Mouse (Mus musculus) granulocyte monocyte progenitor cell, adult 5-6 weeks (primary cell): Measurements from ENCODE around the gene Scn1b. TPM values are rescaled to one million over a fixed set of nuclear protein-coding genes. Genes with fewer than 3 reads are reported as not detected.
A peak's percentile ranks its signal among the peaks of the same experiment; 100 is the strongest.

Experiments
- ATAC-seq: replicated peaks from 2 replicates; pipeline ENCODE4 v1.8.0; 2016; ENCODE audit warnings: mild to moderate bottlenecking, moderate TSS enrichment, inconsistent platforms; ENCODE audit not compliant: poor library complexity, severe bottlenecking
- total RNA-seq, 2 experiments: library from RNA; stranded (forward) in 1 of 2; stranded (reverse) in 1 of 2; fragments of 200-712, 200-1000 nt in 1 of 2; fragments of >200 nt in 1 of 2; fragmentation: Nextera tagmentation in 1 of 2; gene quantifications; 2 replicates each; pipeline ENCODE4 v1.2.3; 2014 to 2017

The Scn1b gene
- total RNA-seq, 2 experiments from 2014 or later = not detected

DNA sequence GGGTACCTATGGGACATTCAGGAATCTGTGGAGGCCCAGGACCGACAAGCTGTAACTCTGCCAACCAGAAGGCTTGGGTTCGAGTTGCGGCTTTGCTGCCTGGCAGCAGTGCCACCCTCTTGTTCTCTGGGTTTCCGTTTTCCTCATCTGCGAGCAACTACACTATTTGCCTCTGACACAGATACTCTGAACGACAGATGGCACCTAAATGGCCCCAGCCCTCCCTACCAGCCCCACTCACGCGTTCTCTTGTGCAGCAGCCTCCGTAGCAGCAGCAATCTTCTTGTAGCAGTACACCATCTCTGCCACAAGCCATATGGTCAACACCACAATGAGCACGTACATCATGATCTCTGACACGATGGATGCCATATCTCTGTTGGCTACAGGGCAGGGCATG lies 9.3 kb downstream of the Scn1b start:
- no peak for ATAC-seq

DNA sequence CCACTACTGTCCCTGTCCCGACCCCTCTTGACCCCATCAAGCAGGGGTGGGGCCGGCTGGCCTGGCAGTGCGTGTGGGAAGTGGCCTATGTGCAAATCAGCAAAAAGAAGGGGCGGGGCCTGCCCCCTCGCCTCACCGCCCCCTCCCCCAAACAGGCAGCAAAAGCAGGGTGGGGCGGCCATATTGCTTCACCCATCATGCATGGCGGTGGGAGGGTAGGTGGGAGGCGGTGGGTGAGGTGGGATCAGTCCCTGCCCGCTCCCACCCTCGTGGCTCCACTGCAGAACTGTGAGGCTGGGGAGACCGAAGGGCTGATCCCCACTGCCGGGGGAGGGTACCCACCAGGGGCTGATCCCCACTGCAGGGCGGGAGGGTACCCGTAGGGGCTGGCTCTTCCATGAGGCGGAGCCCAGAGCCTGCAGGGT lies 10.1 kb downstream of the Scn1b start:
- no peak for ATAC-seq

DNA sequence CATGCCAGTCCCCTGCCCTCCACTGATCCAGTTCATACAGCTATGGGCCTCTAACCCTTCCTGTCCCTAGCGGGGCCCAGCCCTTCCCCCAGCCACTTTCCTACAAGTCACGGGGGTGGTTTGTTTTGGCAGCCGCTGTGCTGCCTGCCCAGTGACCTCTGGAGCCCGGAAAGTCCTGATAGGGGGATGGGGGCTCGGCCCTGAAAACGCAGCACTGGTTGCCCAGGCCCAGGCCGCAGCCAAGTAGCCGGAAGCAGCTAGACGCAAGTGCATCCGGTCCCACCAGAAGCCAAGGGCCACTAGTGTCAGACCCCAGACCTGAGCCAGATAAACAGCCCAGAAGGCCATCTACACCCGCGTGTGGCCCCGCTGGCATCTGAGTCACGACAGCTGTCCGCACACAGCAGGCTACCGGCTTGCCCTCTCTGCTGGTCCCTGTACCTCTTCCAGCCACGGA lies 11.2 kb downstream of the Scn1b start:
- peak; percentile 61 for ATAC-seq

DNA sequence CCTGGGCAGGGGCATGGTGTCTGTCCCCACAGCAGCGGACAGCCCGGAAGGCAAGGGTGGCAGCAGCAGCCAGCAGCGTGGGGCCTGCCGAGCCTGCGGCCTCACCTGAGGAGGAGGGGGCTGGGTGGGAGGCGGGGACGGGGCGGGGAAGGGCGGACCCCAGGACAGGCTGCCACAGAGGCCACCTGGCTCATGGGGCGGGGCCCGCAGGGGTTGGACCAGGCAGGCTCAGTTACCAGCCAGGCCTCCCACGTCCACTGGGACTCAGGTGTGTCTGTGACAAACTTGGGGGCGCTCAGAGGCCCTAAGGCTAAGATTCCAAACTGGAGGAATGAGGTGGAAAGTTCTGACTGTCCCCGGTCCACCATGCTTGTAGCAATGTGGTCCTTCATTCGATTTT lies 11.6 kb downstream of the Scn1b start, which contains the start of gene Hpn:
Gene Hpn (minus strand): TSS at position 109 of the 400 bp plus-strand sequence.
- no peak for ATAC-seq

DNA sequence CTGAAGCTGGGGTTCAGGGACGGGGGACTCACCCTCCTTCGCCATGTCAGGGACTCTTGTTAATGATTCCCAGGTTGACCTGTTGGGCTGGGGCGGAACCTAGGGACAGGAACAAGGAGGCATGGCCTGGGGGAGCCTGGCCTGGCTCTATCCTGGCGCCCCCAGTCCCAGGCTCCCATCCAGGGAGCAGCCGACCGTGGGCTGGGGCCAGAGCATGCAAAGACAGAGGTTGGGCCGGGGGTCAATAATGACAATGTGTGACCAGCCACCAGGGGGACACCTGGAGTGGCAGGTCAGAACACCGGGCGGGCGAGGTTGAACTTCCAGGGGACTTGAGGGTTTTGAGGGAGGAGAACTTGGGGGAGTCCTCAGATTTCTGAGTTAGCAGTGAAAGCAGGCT lies 12.2 kb downstream of the Scn1b start:
- ATAC-seq = no peak

DNA sequence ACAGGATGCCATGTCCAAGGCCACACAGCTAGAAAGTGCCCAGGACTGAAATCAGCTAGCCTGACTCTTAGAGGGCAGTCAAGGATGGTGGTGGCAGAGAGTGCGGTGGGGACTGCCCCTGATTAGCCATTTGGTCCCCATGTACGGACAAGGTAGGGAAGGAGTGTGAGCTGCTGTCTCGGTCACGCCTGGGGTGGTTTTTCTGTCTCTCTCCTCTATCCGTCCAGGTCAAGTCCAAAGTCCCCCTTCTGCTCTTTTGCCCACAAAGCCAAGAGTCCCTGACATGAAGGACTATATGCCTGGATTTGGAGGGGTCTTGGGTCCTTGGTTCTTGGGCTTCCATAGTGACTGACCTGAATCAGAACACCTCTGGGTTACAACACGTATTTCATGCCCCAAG lies 13.0 kb downstream of the Scn1b start:
- ATAC-seq = no peak

DNA sequence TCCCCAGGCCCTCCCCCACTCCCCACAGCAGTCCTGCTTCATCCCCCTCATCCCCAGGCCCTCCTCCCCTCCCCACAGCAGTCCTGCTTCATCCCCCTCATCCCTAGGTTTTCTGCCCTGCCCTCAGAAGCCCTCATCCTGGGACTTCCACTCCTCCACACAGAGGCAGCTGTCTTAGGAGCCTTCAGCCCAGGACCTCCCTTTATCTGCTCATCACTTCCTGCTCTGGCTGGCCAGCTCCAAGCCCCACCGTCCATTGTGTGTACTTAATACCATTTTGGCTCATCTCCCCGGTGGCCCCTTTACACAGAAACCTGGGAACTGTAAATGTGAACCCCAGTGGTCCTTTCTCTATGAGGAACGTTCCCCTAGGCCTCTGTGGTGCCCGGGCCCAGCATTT lies 14.8 kb downstream of the Scn1b start:
- no peak for ATAC-seq

DNA sequence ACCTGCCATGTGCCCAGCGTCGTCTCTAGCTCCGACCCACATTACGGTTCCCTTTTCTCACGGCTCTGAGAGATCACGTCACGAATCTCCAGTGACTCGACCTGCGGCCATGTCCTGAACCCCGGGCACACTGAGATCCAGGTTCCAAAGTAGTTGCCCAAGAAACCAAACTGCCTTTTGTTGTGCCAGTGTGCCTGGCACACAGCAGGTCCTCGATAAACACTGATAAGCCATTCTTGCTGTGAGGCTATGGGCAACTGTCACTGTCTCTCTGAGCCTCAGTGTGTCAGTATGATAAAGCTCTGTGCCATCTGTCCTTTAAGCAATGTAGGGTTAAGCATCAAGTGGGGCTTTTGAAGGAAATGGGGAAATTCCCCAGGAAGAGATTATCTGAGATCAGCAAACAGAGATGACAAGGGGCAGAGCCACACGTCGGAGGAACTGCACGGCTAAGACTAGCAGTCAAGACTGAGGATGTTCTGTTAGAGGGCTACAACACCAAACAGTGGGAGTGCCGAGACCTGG lies 15.9 kb downstream of the Scn1b start:
- peak; percentile 50 for ATAC-seq

DNA sequence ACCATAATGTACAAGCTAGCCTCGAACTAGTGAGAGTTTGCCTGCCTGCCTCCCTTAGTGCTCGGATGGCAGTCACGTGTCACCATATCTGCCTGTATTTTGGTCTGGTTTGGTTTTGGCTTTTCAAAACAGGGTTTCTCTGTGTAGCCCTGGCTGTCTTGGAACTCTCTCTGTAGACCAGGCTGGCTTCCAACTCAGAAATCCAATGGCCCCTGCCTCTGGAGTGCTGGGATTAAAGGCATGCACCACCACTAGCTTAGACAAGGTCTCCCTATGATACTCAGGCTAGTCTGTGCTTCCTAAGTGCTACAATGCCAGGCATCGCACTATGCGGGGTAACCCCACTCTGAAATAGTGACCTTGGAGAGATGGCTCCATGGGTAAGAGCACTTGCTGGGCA lies 17.0 kb downstream of the Scn1b start:
- no peak for ATAC-seq

DNA sequence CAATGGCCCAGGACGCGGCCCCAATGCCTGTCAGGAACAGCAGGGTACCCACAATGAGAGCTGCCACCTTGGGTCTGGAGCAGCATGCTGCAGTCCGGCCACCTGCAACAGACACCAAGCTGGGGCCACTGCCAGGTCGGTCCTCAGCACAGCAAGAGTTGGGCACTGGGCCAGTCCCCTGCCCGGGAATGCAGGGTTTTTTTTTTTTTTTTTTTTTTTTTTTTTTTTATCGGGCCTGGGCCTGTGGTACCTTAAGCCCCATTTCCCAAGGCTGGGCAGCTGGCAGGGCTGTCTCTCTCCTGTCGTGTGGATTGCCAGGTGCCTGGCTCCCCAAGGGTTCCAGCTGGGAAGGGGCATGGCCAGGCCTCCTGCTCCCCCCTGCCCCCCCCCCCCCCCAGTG lies 17.7 kb downstream of the Scn1b start:
- ATAC-seq = no peak

DNA sequence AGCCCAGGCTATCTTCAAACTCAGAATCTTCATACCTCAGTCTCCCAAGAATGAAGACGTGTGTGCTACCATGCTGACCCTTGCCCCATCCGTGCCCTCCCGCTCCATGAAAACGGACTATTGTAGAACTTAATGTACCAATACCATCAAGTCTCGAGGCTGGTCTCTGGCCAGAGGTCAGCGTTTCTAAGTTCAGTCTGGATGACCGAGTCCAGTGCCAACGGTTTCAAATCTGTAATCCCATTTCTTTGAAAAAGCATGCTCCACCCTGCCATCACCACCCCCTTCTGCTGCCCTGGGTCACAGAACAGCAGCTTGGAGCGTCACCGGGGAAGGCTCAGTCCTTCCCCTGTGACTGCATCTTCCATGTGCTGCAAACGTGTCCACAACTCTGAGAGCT lies 19.0 kb downstream of the Scn1b start:
- no peak for ATAC-seq

DNA sequence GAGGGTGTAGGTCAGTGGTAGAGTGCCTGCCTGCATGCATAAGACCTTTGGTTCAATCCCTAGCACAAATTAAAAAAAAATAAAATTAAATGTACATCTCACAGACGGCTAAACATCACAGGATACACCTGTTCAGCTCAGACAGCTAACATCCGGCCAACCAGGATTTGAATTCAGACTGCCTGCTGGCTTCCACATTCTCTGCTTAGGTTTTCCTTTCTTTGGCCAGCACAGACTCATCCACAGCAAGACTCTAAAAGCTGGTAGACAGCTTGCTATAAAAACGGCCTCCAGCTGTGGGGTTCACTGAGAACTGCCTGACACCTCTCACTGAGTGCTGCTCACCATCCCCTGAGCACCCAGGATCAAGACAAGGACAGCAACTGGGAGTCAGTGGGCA lies 20.6 kb downstream of the Scn1b start:
- no peak for ATAC-seq

DNA sequence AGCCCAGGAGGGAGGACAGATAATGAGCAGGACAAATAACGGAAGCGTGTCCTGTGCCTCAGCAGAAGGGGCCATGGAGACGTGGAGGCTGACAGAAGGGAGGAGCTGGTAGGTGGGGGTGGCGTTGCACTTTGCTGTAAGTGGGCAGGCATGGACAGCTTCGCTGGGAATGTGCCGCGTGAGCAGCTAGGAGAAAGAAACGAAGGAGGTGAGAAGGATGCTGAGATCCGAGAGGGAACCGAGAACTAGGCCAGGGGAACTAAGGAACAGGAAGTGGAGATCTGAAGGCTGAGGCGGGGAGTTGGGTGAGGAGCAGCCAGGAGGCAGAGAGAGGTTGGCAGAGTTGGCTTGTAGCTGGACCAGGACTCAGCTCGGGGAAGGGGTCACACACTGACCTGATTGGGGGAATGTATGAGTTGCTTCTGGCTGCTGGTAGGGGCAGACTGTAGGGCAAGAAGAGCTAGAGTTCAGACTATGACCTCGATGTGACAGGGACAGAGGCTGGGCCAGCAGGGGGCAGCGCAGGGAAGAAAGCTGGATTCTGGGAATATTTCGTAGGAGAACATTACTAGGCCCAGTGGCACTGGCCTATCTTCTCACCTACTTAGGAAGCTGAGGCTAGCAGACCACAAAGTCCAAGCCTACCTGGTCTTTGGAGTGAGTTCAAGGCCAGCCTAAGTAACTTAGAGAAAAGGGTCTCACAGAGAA lies 21.6 kb downstream of the Scn1b start:
- peak; percentile 81 for ATAC-seq

DNA sequence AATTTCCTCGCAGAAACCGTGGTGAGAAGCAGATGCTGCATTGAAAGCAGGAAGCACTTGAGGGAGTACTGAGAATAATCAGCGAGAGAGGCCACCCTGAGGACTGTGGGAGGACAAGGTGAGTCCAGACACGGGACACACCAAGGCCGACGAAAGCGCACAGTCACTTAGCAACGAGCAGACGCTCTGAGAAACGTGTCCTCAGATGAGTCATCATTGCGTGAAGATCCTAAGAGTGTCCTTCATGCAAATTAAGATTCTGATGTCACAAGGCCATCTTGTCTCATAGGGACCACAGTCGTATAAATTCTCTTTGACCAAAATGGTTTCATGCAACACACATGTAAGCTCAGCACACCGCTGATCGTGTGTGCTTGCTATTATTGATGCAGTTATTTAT lies 26.0 kb downstream of the Scn1b start:
- peak; percentile 17; the same call in 1 of the 2 replicates for ATAC-seq

DNA sequence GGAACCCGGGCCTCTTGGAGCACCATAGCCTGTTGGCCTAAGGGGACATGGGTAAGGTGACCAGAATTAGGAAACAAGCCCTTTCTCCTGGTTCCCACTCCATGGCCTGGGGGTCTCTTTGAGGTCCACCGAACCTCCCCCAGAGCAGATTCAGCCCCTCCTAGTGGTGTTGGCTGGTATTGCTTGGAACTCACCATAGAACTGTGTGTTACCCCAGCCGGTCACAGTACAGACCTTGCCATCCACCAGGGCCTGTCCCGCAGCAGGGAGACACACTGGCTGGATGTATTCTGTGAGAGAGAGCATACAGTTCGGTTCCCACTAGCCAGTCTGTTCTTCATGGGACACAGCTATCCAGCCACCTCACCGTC lies 27.2 kb downstream of the Scn1b start:
- no peak for ATAC-seq

DNA sequence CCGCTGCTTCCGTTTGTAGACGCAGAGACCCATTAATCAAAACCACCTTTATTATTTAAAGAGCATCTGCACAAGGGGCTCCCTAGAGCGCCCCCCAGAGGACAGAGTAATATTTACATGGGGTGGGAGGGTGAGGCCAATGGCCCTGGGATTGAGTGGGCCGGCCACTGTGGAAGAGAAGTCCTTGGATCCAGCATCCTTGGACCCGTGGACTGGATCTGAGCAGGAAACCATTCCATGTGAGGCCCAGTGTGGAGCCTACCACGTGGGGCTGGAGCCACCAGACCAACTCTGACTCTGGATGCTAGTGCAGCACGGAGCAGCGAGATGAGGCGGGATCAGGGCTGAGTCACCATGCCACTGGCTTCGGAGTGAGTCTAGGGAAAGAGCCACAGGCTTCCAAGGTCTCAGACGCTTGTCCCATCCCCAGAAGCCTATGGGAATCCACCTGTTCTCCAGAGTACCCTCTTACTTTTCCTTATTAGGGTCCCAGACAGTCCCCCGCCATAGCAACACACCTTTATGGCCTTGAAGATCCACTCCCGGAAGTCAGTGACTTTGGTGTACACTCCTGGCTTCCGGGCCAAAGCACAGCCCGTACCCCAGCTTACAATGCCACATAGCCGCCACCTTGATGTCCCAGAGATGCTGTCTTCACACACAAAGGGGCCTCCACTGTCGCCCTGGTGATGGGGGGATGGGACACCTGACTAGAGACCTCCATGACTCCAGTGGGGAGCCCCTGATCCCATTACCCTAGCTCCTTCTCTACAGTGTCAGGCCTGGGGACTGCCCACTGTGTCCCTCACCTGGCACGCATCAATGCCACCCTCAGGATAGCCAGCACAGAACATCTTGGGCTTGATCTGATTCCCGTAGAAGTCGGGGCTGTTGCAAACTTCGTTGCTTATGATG lies 27.8 kb downstream of the Scn1b start:
- ATAC-seq = no peak

DNA sequence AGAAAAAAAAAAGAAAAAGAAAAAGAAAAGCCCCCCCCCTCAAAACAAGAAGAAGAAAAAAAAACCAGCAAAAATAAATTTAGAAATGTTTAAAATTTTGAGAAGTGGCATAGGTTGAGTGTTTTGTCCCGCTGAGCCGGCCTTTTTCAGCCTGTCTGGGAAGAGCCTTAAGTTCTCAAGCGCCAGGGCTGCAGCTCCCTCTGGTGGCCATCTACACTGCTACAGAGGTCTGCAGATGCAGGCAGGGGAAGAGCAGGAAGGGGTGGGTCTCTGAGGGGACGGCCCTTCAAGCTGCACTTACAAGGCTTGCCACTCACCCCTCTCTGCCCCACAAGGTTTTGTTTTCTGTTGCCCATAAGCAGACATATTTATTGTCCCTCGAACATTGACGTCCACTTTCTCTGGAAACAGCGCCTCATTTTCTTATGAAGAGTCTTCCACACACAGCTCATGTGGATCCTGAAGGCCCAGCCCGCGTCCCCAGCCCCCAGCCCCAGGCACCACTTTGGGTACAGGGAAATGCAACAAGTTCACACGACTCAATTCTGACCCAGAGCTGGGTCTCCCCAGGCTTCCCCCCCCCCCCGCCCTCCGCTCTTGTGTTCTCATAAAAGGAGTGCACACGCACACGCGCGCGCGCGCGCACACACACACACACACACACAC lies 29.1 kb downstream of the Scn1b start:
- peak; percentile 81 for ATAC-seq

DNA sequence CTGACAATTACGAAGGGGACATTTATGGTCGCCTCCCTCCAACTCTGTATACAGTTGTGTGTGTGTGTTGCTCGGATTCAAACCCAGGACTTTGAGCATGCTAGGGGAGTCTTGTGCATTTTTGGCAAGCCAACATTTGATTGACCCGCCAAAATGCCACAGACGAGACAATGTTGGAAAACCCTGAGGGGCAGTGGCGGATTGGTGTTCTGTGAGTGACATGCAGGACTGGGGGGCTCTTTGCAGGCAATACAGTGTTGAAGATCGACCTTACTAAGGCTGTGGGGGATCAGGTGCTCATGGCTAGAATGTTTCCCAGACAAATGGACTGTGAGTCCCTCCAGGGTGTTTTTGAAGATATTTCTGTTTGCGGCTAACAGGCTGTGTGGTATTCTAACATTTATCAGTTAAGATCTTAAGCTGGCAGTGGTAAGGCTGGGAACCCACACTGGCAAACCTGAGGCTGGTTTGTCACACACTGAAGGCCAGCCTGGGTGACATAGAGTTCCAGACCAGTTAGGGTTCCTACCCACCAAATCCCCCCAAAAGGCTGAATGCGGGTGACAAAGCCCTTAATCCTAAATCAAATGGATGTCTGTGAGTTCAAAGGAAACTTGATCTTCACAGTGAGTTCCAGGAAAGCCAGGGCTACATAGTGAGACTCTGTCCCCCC lies 29.8 kb downstream of the Scn1b start:
- no peak for ATAC-seq

DNA sequence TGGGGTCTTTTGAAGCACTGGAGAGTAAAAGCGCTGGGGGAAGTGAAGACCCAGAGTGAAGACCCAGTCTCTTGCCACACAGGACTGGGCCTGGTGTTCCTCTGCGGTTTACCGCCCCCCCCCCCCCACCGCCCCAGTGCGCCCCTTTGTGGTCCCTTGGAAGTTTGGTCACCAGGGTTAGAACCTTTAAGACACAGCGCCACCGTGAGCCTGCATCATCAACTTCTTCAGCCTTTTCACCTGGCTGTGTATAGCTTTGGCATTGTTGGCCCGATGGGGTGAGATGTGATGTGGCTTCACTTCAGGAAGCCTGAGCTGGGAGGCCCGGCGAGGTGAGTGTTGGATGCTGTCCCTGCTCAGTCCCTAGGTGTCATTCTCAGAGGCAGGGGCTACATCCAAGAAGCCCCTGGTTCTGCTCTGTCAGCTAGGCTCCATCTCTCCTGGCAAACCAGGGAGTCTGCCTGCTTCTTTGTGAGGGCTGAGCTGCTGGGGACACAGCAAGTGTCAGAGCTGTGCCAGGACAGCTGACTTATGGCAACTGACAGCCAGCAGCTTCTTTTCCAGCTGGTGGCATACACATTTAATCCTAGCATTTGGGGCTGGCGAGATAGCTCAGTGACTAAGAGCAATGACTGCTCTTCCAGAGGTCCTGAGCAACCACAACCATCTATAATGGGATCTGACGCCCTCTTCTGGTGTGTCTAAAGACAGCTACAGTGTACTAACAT lies 31.9 kb downstream of the Scn1b start:
- ATAC-seq = peak; percentile 31

DNA sequence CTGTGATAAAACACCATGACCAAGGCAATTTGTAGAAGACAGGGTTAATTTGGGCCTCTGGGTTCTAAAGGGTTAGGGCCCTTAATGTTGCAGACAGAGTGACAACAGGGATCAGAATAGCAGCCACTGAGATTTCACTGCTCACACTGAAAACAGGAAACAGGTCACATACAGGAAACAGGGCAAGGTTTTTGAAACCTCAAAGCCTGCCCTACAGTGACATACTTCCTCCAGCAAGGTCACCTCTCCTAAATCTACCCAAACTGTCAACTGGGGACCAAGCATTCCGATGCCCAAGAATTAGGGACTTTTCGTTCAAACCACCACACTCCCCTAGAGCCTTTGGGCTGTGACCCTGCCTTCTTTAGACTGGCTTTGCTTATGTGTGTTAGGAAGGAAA lies 37.1 kb downstream of the Scn1b start:
- ATAC-seq = peak; percentile 79
